In genomic region chr3:30260945-30261344, GRCm38 (mm10) we compare ENCODE assay signal across 11 mouse cellular contexts.
A peak's percentile ranks its signal among the peaks of the same experiment; 100 is the strongest.
DNase-seq lines count a peak whose midpoint lies in the region; ATAC-seq and TF ChIP-seq lines count a peak whose summit lies in the region.
"Had no signal": no experiment of that assay in that cellular context is flagged by ENCODE, and none has a peak within 500 bp of the region (broad histone marks: within the 10 kb centered on the region; RNA-seq: fewer than 3 reads in every experiment).

No protein-coding gene starts in this region.

- H3K9ac ChIP-seq in heart, embryonic 14.5 days (ENCODE audit: low read length), result no peak overlapping the region
- no peak overlapping the region for H3K9ac ChIP-seq in stomach, embryonic 14.5 days (replicated peaks; ENCODE audit: low read depth, low read length)
- H3K9ac ChIP-seq in stomach, postnatal 0 days (ENCODE audit: low read length), result no peak overlapping the region
- H3K9ac ChIP-seq in stomach, embryonic 16.5 days (ENCODE audit: low read length), result peak overlapping the region; percentile 35; the same call in 1 of the 2 replicates
- no peak overlapping the region for H3K9ac ChIP-seq in intestine, embryonic 15.5 days
- H3K9ac ChIP-seq in liver, embryonic 12.5 days, result no peak overlapping the region
- H3K9ac ChIP-seq: limb, embryonic 15.5 days had no signal

- WGBS in heart, embryonic 14.5 days, result 47% methylated on average over 4 of the region's 4 CpGs
- 34% methylated on average over 4 of the region's 4 CpGs for WGBS in stomach, embryonic 14.5 days
- 27% methylated on average over 4 of the region's 4 CpGs for WGBS in stomach, postnatal 0 days
- 40% methylated on average over 4 of the region's 4 CpGs for WGBS in limb, embryonic 10.5 days
- WGBS in stomach, embryonic 16.5 days, result 30% methylated on average over 4 of the region's 4 CpGs
- 41% methylated on average over 4 of the region's 4 CpGs for WGBS in intestine, embryonic 15.5 days
- WGBS in liver, embryonic 12.5 days (ENCODE audit: insufficient replicate concordance), result 40% methylated on average over 4 of the region's 4 CpGs

- ATAC-seq in heart, embryonic 14.5 days (ENCODE audit: insufficient number of reproducible peaks, insufficient read depth, low FRiP score, low read depth), result no peak
- no peak for ATAC-seq in stomach, embryonic 14.5 days (ENCODE audit: insufficient number of reproducible peaks, insufficient read depth, low FRiP score, low read depth)
- no peak for ATAC-seq in stomach, postnatal 0 days (ENCODE audit: low FRiP score, low TSS enrichment)
- ATAC-seq in stomach, embryonic 16.5 days (ENCODE audit: insufficient read depth, low FRiP score), result peak; percentile 29; the same call in 1 of the 2 replicates
- no peak for ATAC-seq in intestine, embryonic 15.5 days
- no peak for ATAC-seq in liver, embryonic 12.5 days

- H3K4me1 ChIP-seq in heart, embryonic 14.5 days (ENCODE audit: control insufficient read depth in 2 of 2, insufficient read depth in 2 of 2, low read length in 2 of 2), result peaks cover 6 to 11% of the 10 kb centered on the region in 2 experiments
- peaks cover 2% of the 10 kb centered on the region; the same call in 1 of the 2 replicates for H3K4me1 ChIP-seq in stomach, embryonic 14.5 days (ENCODE audit: control insufficient read depth, insufficient read depth, low read length)
- H3K4me1 ChIP-seq in stomach, postnatal 0 days (replicated peaks; ENCODE audit: control insufficient read depth, insufficient read depth), result no peaks in the 10 kb centered on the region
- H3K4me1 ChIP-seq in limb, embryonic 10.5 days, result peaks cover 44% of the 10 kb centered on the region
- peaks cover 11% of the 10 kb centered on the region for H3K4me1 ChIP-seq in stomach, embryonic 16.5 days (ENCODE audit: control insufficient read depth, insufficient read depth, low read length)
- no peaks in the 10 kb centered on the region for H3K4me1 ChIP-seq in intestine, embryonic 15.5 days (replicated peaks)
- no peaks in the 10 kb centered on the region for H3K4me1 ChIP-seq in liver, embryonic 12.5 days

- no peak for TF ChIP-seq CTCF in stomach, postnatal 0 days (IDR thresholded peaks at IDR 0.05; ENCODE audit: low read depth)

- TF ChIP-seq EP300 in stomach, postnatal 0 days (optimal IDR thresholded peaks at IDR 0.05), result no peak

- H3K36me3 ChIP-seq in heart, embryonic 14.5 days (ENCODE audit: control insufficient read depth, insufficient read depth, low read length), result no peaks in the 10 kb centered on the region
- H3K36me3 ChIP-seq in stomach, embryonic 14.5 days (ENCODE audit: control insufficient read depth, insufficient read depth, low read length), result no peaks in the 10 kb centered on the region
- H3K36me3 ChIP-seq in stomach, postnatal 0 days (ENCODE audit: control insufficient read depth, insufficient read depth, low read length), result no peaks in the 10 kb centered on the region
- H3K36me3 ChIP-seq in limb, embryonic 10.5 days, result no peaks in the 10 kb centered on the region
- no peaks in the 10 kb centered on the region for H3K36me3 ChIP-seq in stomach, embryonic 16.5 days (ENCODE audit: control insufficient read depth, insufficient read depth, low read length)
- H3K36me3 ChIP-seq in intestine, embryonic 15.5 days, result no peaks in the 10 kb centered on the region
- no peaks in the 10 kb centered on the region for H3K36me3 ChIP-seq in liver, embryonic 12.5 days
- H3K36me3 ChIP-seq: limb, embryonic 15.5 days had no signal

- H3K27ac ChIP-seq in heart, embryonic 14.5 days (replicated peaks in 1 of 2; ENCODE audit: control insufficient read depth in 1 of 2, insufficient read depth in 1 of 2, low read depth in 2 of 2, low read length in 2 of 2), result peak overlapping the region; percentile 12 to 36; a peak in 3 of 4 replicates
- peak overlapping the region; percentile 30; the same call in 1 of the 2 replicates for H3K27ac ChIP-seq in stomach, embryonic 14.5 days (ENCODE audit: low read length)
- no peak overlapping the region for H3K27ac ChIP-seq in stomach, postnatal 0 days (replicated peaks)
- H3K27ac ChIP-seq in limb, embryonic 10.5 days, result peak overlapping the region; percentile 80
- H3K27ac ChIP-seq in stomach, embryonic 16.5 days (ENCODE audit: low read length), result peak overlapping the region; percentile 77
- H3K27ac ChIP-seq in intestine, embryonic 15.5 days, result no peak overlapping the region
- no peak overlapping the region for H3K27ac ChIP-seq in liver, embryonic 12.5 days
- H3K27ac ChIP-seq: kidney, postnatal 0 days; limb, embryonic 15.5 days had no signal

- H3K4me3 ChIP-seq in heart, embryonic 14.5 days (ENCODE audit: control insufficient read depth in 1 of 2, insufficient read depth in 1 of 2, low read depth in 1 of 2, low read length in 2 of 2), result no peak overlapping the region
- H3K4me3 ChIP-seq in stomach, embryonic 14.5 days (ENCODE audit: low read depth, low read length), result no peak overlapping the region
- no peak overlapping the region for H3K4me3 ChIP-seq in stomach, postnatal 0 days (ENCODE audit: low read depth, low read length)
- H3K4me3 ChIP-seq in limb, embryonic 10.5 days, result no peak overlapping the region
- H3K4me3 ChIP-seq in stomach, embryonic 16.5 days (replicated peaks; ENCODE audit: low read length), result no peak overlapping the region
- no peak overlapping the region for H3K4me3 ChIP-seq in intestine, embryonic 15.5 days (replicated peaks)
- no peak overlapping the region for H3K4me3 ChIP-seq in liver, embryonic 12.5 days
- H3K4me3 ChIP-seq: limb, embryonic 15.5 days had no signal

- no peaks in the 10 kb centered on the region for H3K9me3 ChIP-seq in heart, embryonic 14.5 days (ENCODE audit: control insufficient read depth, low read length)
- H3K9me3 ChIP-seq in stomach, embryonic 14.5 days (ENCODE audit: control insufficient read depth, low read depth, low read length), result no peaks in the 10 kb centered on the region
- H3K9me3 ChIP-seq in stomach, postnatal 0 days (ENCODE audit: control insufficient read depth, low read length), result no peaks in the 10 kb centered on the region
- H3K9me3 ChIP-seq in limb, embryonic 10.5 days (replicated peaks), result no peaks in the 10 kb centered on the region
- H3K9me3 ChIP-seq in stomach, embryonic 16.5 days (replicated peaks; ENCODE audit: control insufficient read depth, low read length), result no peaks in the 10 kb centered on the region
- H3K9me3 ChIP-seq in intestine, embryonic 15.5 days, result no peaks in the 10 kb centered on the region
- no peaks in the 10 kb centered on the region for H3K9me3 ChIP-seq in liver, embryonic 12.5 days (replicated peaks)
- H3K9me3 ChIP-seq: limb, embryonic 15.5 days had no signal

- no peak overlapping the region for H3K4me2 ChIP-seq in heart, embryonic 14.5 days (ENCODE audit: low read length)
- H3K4me2 ChIP-seq in stomach, embryonic 14.5 days (replicated peaks; ENCODE audit: low read depth, low read length), result no peak overlapping the region
- no peak overlapping the region for H3K4me2 ChIP-seq in stomach, postnatal 0 days (replicated peaks; ENCODE audit: low read depth)
- no peak overlapping the region for H3K4me2 ChIP-seq in stomach, embryonic 16.5 days (ENCODE audit: low read depth, low read length)
- no peak overlapping the region for H3K4me2 ChIP-seq in intestine, embryonic 15.5 days (replicated peaks)
- no peak overlapping the region for H3K4me2 ChIP-seq in liver, embryonic 12.5 days
- H3K4me2 ChIP-seq: limb, embryonic 15.5 days had no signal

- DNase-seq in heart, adult 8-10 months (ENCODE audit: low spot score), result no peak
- no peak for DNase-seq in stomach, postnatal 0 days (ENCODE audit: low spot score)
- no peak for DNase-seq in limb, embryonic 10.5 days (ENCODE audit: low spot score)
- DNase-seq: heart, postnatal 4 days had no signal

- no peaks in the 10 kb centered on the region for H3K27me3 ChIP-seq in heart, embryonic 14.5 days (ENCODE audit: control insufficient read depth, insufficient read depth, low read length)
- no peaks in the 10 kb centered on the region for H3K27me3 ChIP-seq in stomach, embryonic 14.5 days (ENCODE audit: control insufficient read depth, insufficient read depth, low read length)
- no peaks in the 10 kb centered on the region for H3K27me3 ChIP-seq in stomach, postnatal 0 days (ENCODE audit: control insufficient read depth, insufficient read depth, low read length)
- no peaks in the 10 kb centered on the region for H3K27me3 ChIP-seq in limb, embryonic 10.5 days (ENCODE audit: low read depth, poor library complexity, severe bottlenecking)
- no peaks in the 10 kb centered on the region for H3K27me3 ChIP-seq in stomach, embryonic 16.5 days (ENCODE audit: control insufficient read depth, insufficient read depth, low read length)
- no peaks in the 10 kb centered on the region for H3K27me3 ChIP-seq in intestine, embryonic 15.5 days (replicated peaks)
- H3K27me3 ChIP-seq in liver, embryonic 12.5 days (replicated peaks), result no peaks in the 10 kb centered on the region
- H3K27me3 ChIP-seq: limb, embryonic 15.5 days had no signal

Comparison
In these comparisons a context has a peak if more than half of its experiments do, and no peak if none do; other contexts are left out.
1. H3K27ac ChIP-seq: peak in heart, embryonic 14.5 days (2 of 2), stomach, embryonic 14.5 days (single experiment), limb, embryonic 10.5 days (single experiment) and stomach, embryonic 16.5 days (single experiment); none in stomach, postnatal 0 days (single experiment), intestine, embryonic 15.5 days (single experiment) and liver, embryonic 12.5 days (single experiment).